Mouse (Mus musculus) midbrain, embryonic 12.5 days (tissue): Measurements from ENCODE around the gene Atp5s. TPM values are rescaled to one million over a fixed set of nuclear protein-coding genes. Genes with fewer than 3 reads are reported as not detected.

Experiments used
- ATAC-seq: fragments of 200-750 bp; cut with Nextera tagmentation; 2 replicates; pipeline ENCODE4 v1.8.0; 2017; ENCODE audit warnings: low read depth, moderate TSS enrichment, moderate library complexity; ENCODE audit not compliant: low FRiP score
- H3K27ac ChIP-seq: fragments of 300-500 bp; sonication (generic); replicated peaks from 2 replicates; pipeline ENCODE4 v1.5.1; 2016; ENCODE audit warnings: mild to moderate bottlenecking
- H3K27me3 ChIP-seq: fragments of 300-500 bp; sonication (generic); 2 replicates; pipeline ENCODE4 v1.6.1; 2016; ENCODE audit warnings: mild to moderate bottlenecking
- H3K36me3 ChIP-seq: fragments of 300-500 bp; sonication (generic); 2 replicates; pipeline ENCODE4 v1.6.1; 2016
- H3K4me1 ChIP-seq: fragments of 300-500 bp; sonication (generic); 2 replicates; pipeline ENCODE4 v1.6.1; 2016
- H3K4me2 ChIP-seq: fragments of 300-500 bp; sonication (generic); replicated peaks from 2 replicates; pipeline ENCODE4 v1.6.1; 2016; ENCODE audit warnings: mild to moderate bottlenecking, moderate library complexity
- H3K4me3 ChIP-seq: fragments of 300-500 bp; sonication (generic); 2 replicates; pipeline ENCODE4 v1.5.1; 2016; ENCODE audit warnings: mild to moderate bottlenecking
- H3K9ac ChIP-seq: fragments of 300-500 bp; sonication (generic); replicated peaks from 2 replicates; pipeline ENCODE4 v1.6.1; 2016; ENCODE audit warnings: mild to moderate bottlenecking, moderate library complexity
- H3K9me3 ChIP-seq: fragments of 300-500 bp; sonication (generic); 2 replicates; pipeline ENCODE4 v1.6.1; 2016; ENCODE audit warnings: mild to moderate bottlenecking
- WGBS: fragments of 180-500 bp; shearing (Covaris S2); methylation state at CpG from one replicate; pipeline ENCODE4 v1.1.7; 2016; 5-methylcytosine and 5-hydroxymethylcytosine counted together
- polyA plus RNA-seq: library from polyadenylated mRNA; unstranded; fragments of >200 nt; fragmentation: Nextera tagmentation; extraction: Ambion mirVana; gene quantifications from 2 replicates; pipeline ENCODE4 v1.2.1, GENCODE M21; 2016

Gene Atp5s
- polyA plus RNA-seq, 1 experiment from 2014 or later = 19.2 TPM

GRCm38 (mm10) chr12:69765543-69765942 lies 40.8 kb downstream of the Atp5s start:
- Histone ChIP-seq H3K36me3 (no peaks in the 10 kb centered on the region), H3K27me3 (no peaks in the 10 kb centered on the region), H3K4me2 (no peak overlapping the region), H3K27ac (no peak overlapping the region), H3K9me3 (no peaks in the 10 kb centered on the region), H3K4me1 (peaks cover 26% of the 10 kb centered on the region), H3K4me3 (no peak overlapping the region), H3K9ac (no peak overlapping the region)
- ATAC-seq = no peak
- 80% methylated on average over 9 of the region's 9 CpGs for WGBS

GRCm38 (mm10) chr12:69766185-69766904 lies 41.6 kb downstream of the Atp5s start:
- H3K27me3 ChIP-seq = no peaks in the 10 kb centered on the region
- H3K9ac ChIP-seq = no peak overlapping the region
- H3K27ac ChIP-seq = no peak overlapping the region
- WGBS = 88% methylated on average over 10 of the region's 10 CpGs
- H3K9me3 ChIP-seq = no peaks in the 10 kb centered on the region
- no peak overlapping the region for H3K4me3 ChIP-seq
- no peak for ATAC-seq
- no peak overlapping the region for H3K4me2 ChIP-seq
- peaks cover 26% of the 10 kb centered on the region for H3K4me1 ChIP-seq
- H3K36me3 ChIP-seq = no peaks in the 10 kb centered on the region

DNA sequence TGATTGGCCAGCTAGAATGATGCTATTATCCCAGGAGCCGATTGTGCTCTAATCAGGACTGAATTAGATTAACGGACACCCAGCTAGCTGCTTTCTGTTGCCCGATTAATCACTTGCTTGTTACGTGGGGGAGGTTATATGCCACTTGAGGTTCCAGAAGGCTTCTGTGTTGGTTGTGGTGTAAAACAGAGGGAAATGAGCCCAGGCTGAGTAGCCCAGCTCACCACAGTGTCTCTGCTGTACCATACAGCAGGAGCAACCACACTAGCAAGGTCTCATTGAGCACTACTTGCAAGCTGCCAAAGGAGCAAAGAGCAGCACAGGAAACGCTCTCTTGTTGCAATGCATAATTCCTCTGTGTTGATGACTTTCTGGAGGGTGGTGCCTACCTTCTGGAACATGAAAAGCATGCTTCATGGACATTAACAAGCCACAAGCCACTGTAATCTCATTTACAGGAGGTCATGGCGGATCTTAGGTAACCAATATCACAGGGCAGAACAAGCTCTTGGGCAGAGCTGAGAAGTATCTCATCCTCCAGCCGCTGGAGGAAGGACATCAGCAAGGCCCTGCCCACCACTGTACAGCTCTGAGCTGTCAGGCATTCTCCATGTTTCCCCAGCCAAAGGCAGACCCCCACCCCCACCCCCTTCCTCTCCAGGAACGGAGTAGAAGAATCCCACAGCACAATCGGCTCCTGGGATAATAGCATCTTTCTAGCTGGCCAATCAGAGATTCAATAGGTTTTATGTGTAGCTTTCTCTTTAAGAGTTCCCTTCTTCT lies 42.9 kb downstream of the Atp5s start:
- Histone ChIP-seq H3K27me3 (no peaks in the 10 kb centered on the region), H3K4me3 (no peak overlapping the region), H3K4me1 (peaks cover 26% of the 10 kb centered on the region), H3K9me3 (no peaks in the 10 kb centered on the region), H3K9ac (no peak overlapping the region), H3K4me2 (peak overlapping the region; percentile 9; the same call in 1 of the 2 replicates), H3K27ac (no peak overlapping the region), H3K36me3 (no peaks in the 10 kb centered on the region)
- WGBS = 38% methylated on average over 9 of the region's 9 CpGs
- ATAC-seq = peak; percentile 49; the same call in 1 of the 2 replicates

GRCm38 (mm10) chr12:69768841-69769240 lies 44.1 kb downstream of the Atp5s start:
- no peaks in the 10 kb centered on the region for H3K9me3 ChIP-seq
- WGBS = 85% methylated on average over 2 of the region's 2 CpGs
- no peak overlapping the region for H3K4me2 ChIP-seq
- H3K27me3 ChIP-seq = no peaks in the 10 kb centered on the region
- H3K4me3 ChIP-seq = no peak overlapping the region
- H3K9ac ChIP-seq = no peak overlapping the region
- ATAC-seq = no peak
- no peak overlapping the region for H3K27ac ChIP-seq
- H3K36me3 ChIP-seq = no peaks in the 10 kb centered on the region
- H3K4me1 ChIP-seq = peaks cover 26% of the 10 kb centered on the region

GRCm38 (mm10) chr12:69776607-69777340 lies 52.0 kb downstream of the Atp5s start:
- H3K4me2 ChIP-seq = no peak overlapping the region
- no peak overlapping the region for H3K9ac ChIP-seq
- ATAC-seq = no peak
- no peak overlapping the region for H3K27ac ChIP-seq
- H3K9me3 ChIP-seq = no peaks in the 10 kb centered on the region
- no peaks in the 10 kb centered on the region for H3K36me3 ChIP-seq
- no peaks in the 10 kb centered on the region for H3K27me3 ChIP-seq
- WGBS = 75% methylated on average over 11 of the region's 11 CpGs
- no peak overlapping the region for H3K4me3 ChIP-seq
- H3K4me1 ChIP-seq = no peaks in the 10 kb centered on the region

GRCm38 (mm10) chr12:69777341-69777730 lies 52.6 kb downstream of the Atp5s start:
- H3K9me3 ChIP-seq = no peaks in the 10 kb centered on the region
- H3K4me2 ChIP-seq = no peak overlapping the region
- no peaks in the 10 kb centered on the region for H3K27me3 ChIP-seq
- WGBS = 93% methylated on average over 6 of the region's 6 CpGs
- no peak overlapping the region for H3K4me3 ChIP-seq
- no peak for ATAC-seq
- no peaks in the 10 kb centered on the region for H3K36me3 ChIP-seq
- H3K9ac ChIP-seq = no peak overlapping the region
- no peaks in the 10 kb centered on the region for H3K4me1 ChIP-seq
- H3K27ac ChIP-seq = no peak overlapping the region

DNA sequence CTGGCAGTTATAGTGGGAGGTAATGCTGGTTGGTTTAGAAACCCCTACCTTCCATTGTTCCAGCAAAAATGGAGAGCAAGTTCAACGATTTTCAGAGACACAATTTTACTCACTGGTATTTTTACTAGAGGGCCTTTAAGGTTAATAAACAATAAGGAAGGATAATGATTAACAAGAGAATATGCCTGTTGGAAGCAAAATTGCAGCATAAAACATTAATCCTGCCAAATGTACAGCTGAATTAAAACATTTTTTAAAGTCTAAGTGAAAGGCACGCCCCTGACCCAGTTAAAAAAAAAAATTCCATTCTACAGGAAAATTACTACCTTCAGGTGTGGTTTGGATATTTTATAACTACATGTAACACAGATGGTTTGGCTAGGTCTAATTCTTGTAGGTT lies 53.2 kb downstream of the Atp5s start:
- Histone ChIP-seq H3K4me1 (no peaks in the 10 kb centered on the region), H3K27me3 (no peaks in the 10 kb centered on the region), H3K9me3 (no peaks in the 10 kb centered on the region), H3K4me3 (no peak overlapping the region), H3K27ac (no peak overlapping the region), H3K36me3 (no peaks in the 10 kb centered on the region), H3K4me2 (no peak overlapping the region), H3K9ac (no peak overlapping the region)
- 88% methylated on average over 2 of the region's 2 CpGs for WGBS
- no peak for ATAC-seq

- no peak overlapping the region for H3K9ac ChIP-seq
- H3K27ac ChIP-seq = no peak overlapping the region
- WGBS = 74% methylated on average over 8 of the region's 8 CpGs
These were observed 56.7 kb downstream of the Atp5s start for GRCm38 (mm10) chr12:69781480-69781879.

DNA sequence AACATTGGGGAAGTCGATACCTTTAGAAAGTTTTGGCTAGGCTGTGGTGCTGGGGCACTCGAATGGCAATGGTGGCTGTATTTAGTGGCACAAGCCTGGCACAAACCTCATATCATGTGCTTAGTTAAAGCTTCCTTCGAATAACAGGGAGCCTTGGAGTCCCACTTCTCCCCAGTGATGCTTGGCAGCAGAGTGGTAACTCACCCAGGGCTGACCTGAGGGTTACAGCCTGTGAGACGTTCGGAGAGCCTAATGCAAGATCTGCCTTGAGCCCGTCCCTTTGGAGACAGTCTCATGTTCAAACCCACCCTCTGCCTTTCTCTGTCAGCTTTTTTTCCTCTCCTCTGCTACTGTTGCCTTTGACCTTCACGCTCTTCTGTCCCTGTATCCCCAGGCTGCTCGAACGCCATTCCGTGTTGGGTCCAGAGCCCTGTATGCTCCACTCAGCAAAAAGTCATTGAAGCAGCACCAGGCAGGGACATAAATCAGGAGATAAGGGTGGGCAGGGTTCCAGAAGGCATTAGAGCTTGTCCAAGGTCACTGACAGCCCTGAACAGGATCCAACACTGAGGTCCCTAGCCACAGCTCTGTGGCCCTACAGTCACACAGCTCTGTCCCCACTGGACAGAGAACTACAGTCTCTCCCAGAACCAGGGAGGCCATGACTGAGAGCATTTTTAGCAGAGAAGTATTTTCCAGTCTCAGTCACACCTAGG lies 57.3 kb downstream of the Atp5s start:
- Histone ChIP-seq H3K9ac (no peak overlapping the region), H3K27me3 (no peaks in the 10 kb centered on the region), H3K4me3 (no peak overlapping the region), H3K27ac (no peak overlapping the region), H3K9me3 (no peaks in the 10 kb centered on the region), H3K36me3 (no peaks in the 10 kb centered on the region), H3K4me1 (no peaks in the 10 kb centered on the region), H3K4me2 (no peak overlapping the region)
- ATAC-seq = no peak
- 88% methylated on average over 10 of the region's 10 CpGs for WGBS

More at GRCm38 (mm10) chr12:69781480-69781879, 56.7 kb downstream of the Atp5s start:
- ATAC-seq = no peak
- Histone ChIP-seq H3K36me3 (no peaks in the 10 kb centered on the region), H3K4me3 (no peak overlapping the region), H3K4me2 (no peak overlapping the region), H3K9me3 (no peaks in the 10 kb centered on the region), H3K4me1 (no peaks in the 10 kb centered on the region), H3K27me3 (no peaks in the 10 kb centered on the region)

GRCm38 (mm10) chr12:69783247-69784025 lies 58.7 kb downstream of the Atp5s start:
- H3K9ac ChIP-seq = no peak overlapping the region
- no peaks in the 10 kb centered on the region for H3K36me3 ChIP-seq
- H3K4me3 ChIP-seq = no peak overlapping the region
- H3K27me3 ChIP-seq = peaks cover 2% of the 10 kb centered on the region
- H3K4me1 ChIP-seq = no peaks in the 10 kb centered on the region
- WGBS = 68% methylated on average over 6 of the region's 6 CpGs
- H3K4me2 ChIP-seq = no peak overlapping the region
- no peak overlapping the region for H3K27ac ChIP-seq
- ATAC-seq = no peak
- no peaks in the 10 kb centered on the region for H3K9me3 ChIP-seq

- 0 out of 2 replicates have a peak, but pooled peaks cover under 1% of the 10 kb centered on the region for H3K4me1 ChIP-seq
- H3K9me3 ChIP-seq = no peaks in the 10 kb centered on the region
- no peak for ATAC-seq
- no peaks in the 10 kb centered on the region for H3K36me3 ChIP-seq
- WGBS = 87% methylated on average over 9 of the region's 9 CpGs
- no peak overlapping the region for H3K27ac ChIP-seq
- no peak overlapping the region for H3K4me2 ChIP-seq
- no peak overlapping the region for H3K9ac ChIP-seq
- no peak overlapping the region for H3K4me3 ChIP-seq
- H3K27me3 ChIP-seq = peaks cover 21% of the 10 kb centered on the region
These were observed 60.7 kb downstream of the Atp5s start for GRCm38 (mm10) chr12:69785471-69785870.
